Mouse (Mus musculus): ENCODE data around the gene Zfp213.

- TF ChIP-seq POLR2A (IDR thresholded peaks at IDR 0.05; ENCODE audit: insufficient read depth, low read depth, low read length) = no peak
- no peak for TF ChIP-seq CTCF (IDR thresholded peaks at IDR 0.05; ENCODE audit: insufficient read depth, low read depth, low read length)
These were observed 21.9 kb downstream of the Zfp213 start for GRCm38 (mm10) chr17:23542004-23542720.

Data from olfactory bulb, adult 2 months (tissue).